Mouse (Mus musculus): Measurements from ENCODE around the gene Zdhhc21. TPM values are rescaled to one million over a fixed set of nuclear protein-coding genes. Genes with fewer than 3 reads are reported as not detected.

Zdhhc21 gene
- total RNA-seq, 2 experiments from 2014 or later = 10.7 to 11.1 TPM

GRCm38 (mm10) chr4:82864974-82865699 is 5.4 kb upstream of the Zdhhc21 start:
- DNase-seq (ENCODE audit: low spot score) = no peak

GRCm38 (mm10) chr4:82863316-82863715 is 3.6 kb upstream of the Zdhhc21 start:
- DNase-seq (ENCODE audit: low spot score) = no peak

DNA sequence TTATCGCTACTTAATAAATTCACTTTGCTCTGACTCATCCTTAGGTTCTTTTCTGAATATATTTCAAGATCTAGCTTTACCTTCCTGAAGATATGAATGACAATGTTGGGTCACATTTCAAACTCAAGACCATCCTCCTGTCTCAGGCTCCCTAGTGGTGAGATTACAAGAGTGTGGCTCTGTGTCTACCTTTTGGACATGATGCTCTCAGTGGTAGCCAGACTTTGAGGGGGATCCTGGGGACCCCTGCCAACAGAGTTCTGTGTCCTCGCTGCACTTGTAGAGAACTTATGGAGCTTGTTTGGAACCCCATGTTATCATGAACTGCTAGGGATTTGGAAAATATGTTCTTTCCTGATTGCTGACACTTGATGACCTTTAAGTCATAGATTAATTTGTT is 1.7 kb upstream of the Zdhhc21 start:
- DNase-seq (ENCODE audit: low spot score) = no peak

DNA sequence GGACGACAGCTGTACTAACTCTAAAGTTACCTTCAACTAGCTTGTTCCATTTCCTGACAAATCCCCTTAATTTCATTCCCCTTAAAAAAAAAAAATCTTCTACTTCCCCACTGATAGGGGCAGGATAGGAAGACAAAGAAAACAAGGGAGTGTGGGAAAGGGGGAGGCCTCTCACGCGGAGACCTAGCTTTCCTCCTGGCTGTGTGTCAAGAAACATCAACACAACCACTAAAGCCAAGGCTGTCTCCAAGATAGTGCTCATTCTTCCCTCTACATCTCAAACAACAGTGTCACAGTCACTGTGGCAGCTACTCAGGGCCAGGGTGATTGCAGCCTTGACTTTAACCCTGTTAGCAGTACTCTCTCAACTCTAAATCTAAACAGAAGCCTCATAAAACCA is 808 bp upstream of the Zdhhc21 start:
- no peak for DNase-seq (ENCODE audit: low spot score)

GRCm38 (mm10) chr4:82858431-82859010 is 1.2 kb downstream of the Zdhhc21 start:
- DNase-seq (ENCODE audit: low spot score) = no peak

- DNase-seq (ENCODE audit: low spot score) = no peak
Measured at GRCm38 (mm10) chr4:82856986-82857385, 2.8 kb downstream of the Zdhhc21 start.

DNA sequence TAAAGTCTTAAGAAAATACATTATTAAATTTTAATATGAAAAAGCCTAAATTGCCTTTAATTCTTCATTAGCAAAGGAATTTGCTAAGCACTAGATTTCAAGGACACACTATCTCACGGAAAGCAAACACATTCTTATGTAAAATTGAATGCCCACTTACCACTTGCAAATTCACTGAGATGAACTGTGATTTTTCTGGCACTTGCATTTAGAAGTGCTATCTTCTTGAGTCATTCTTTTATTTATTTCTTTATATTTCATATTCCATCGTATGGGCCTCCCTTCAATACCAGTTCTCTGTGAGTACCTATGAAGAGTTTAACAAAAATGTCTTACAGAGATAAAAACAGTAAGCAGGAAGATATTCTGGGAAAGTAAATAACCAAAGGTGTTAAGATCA is 5.9 kb downstream of the Zdhhc21 start:
- no peak for DNase-seq (ENCODE audit: low spot score)

- no peak for DNase-seq (ENCODE audit: low spot score)
Measured at GRCm38 (mm10) chr4:82848552-82849234, 11.1 kb downstream of the Zdhhc21 start.

DNA sequence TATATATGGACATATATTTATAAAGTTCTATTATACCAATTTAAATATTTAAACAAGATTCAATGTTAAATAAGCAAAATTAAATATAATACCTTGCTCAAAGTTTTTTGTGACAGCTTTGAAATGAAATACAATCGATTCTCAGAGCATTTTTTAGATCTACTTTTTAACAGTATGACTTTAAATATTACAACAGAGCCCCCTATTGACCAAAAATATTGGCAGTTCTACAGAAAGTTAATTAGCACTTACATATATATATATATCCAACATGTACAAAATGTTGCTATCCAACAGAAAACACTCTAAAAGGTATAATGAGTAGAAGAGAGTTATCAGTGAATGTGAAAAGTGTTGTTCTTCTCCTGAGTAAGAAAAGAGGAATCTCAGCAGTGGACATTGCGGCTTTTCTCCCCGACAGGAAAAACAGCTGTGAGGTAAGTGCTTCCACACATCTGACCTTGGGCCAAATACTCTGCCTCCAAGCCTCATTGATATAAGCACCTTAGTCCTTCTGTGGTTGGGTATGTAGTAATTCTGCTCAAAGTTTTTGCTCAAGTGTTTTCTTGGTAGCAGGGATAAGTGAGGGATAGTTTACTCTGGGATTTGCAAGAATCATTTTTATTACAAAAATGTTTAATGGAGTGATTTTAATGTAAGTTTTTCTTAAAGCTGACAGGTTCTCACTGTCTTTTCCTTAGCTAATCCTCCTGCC is 22.1 kb downstream of the Zdhhc21 start:
- no peak for DNase-seq (ENCODE audit: low spot score)

DNA sequence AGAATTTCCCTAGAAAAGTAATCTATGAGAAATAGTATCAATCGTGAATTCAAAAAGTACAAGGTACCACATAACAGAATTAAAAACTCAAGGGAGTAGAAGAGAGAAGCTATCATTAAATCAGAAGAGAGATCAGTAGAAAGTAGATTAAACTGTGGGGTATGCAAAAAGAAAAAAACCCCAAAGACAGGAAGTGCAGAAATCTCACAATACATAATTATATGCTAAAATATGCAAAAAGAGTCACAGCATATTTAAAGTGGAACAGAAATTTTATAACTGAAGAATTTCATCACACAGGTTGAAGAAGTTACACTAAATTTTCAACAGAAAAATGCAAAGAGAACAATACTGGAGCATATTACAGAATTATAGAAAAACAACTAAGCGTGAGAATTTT is 28.6 kb downstream of the Zdhhc21 start:
- DNase-seq (ENCODE audit: low spot score) = no peak

- no peak for DNase-seq (ENCODE audit: low spot score)
Measured at GRCm38 (mm10) chr4:82829429-82829828, 30.3 kb downstream of the Zdhhc21 start.

DNA sequence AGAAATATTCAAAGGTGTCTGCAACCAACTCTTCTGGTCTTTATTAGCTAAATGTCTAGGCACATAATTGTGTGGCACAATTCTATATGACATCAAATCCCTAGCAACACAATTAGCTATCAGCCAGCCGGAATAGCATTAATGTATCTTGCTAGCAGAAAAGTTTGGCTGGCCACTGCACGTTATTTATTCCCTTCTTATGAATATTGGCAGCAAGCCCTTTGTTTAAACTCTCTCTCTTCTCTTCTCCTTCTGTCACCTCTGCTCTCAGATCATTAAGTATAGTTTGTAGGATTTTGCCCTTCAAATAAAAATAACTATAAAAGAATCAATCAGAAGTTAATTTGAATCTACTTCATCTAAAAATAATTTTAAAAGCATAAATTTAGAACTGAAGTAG is 32.8 kb downstream of the Zdhhc21 start:
- no peak for DNase-seq (ENCODE audit: low spot score)

DNA sequence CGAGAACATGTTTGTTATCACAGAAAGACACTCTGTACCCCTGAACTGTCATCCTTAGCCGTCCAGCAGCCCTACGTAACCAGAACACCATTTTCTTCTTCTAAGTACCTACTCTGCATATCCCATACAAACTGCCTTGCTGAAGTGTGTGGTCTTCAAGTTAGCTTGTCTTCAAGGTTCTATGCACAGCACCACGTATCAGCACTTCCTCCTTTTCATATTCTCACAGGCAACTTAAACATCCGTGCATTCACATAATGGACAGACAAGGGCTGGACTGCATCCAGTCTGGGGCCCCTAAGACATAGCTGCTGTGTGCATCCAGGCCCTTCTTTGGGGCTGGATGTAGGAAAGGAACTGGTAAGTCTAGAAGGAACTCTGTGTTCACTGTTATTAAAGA is 41.9 kb downstream of the Zdhhc21 start:
- no peak for DNase-seq (ENCODE audit: low spot score)

GRCm38 (mm10) chr4:82816351-82816750 is 43.4 kb downstream of the Zdhhc21 start:
- no peak for DNase-seq (ENCODE audit: low spot score)

DNA sequence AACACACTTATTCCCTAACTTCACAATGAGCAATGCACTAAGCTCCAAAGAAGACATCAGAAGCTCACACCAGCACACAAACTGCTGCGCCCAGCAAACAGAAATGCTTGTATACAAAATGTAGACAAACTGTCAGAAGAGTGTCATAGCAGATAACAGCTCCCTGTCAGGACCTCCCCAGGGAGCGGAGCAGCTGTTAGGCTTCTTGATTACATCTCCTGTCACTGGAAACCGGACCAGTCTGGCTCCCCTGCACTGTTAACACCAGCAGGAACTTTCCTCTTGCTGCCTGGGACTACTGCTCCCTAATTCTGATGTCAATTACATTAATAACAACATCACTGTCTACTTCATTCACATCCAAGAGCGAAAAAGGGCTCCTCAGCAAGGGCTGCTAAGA is 44.5 kb downstream of the Zdhhc21 start:
- peak; percentile 42 for DNase-seq (ENCODE audit: low spot score)

DNA sequence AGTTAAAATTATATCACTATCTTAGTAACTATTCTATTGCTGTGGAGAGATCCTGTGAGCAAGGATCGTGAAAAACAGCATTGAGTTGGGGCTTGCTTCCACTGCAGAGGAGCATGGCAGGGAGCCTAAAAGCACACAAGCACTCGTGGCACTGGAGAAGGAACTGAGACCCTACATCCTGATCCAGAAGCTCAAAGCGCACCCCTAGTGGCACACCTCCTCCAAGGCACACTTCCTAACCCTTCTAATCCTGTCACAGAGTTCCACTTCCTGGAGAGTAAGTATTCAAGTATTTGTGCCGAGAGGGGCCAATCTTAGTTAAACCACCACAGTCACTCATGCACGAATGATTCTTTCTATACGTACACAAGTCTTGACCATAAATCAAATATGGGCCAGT is 46.4 kb downstream of the Zdhhc21 start:
- no peak for DNase-seq (ENCODE audit: low spot score)

- no peak for DNase-seq (ENCODE audit: low spot score)
Measured at GRCm38 (mm10) chr4:82807811-82808210, 51.9 kb downstream of the Zdhhc21 start.

- DNase-seq (ENCODE audit: low spot score) = no peak
Measured at GRCm38 (mm10) chr4:82806176-82806757, 53.5 kb downstream of the Zdhhc21 start.

DNA sequence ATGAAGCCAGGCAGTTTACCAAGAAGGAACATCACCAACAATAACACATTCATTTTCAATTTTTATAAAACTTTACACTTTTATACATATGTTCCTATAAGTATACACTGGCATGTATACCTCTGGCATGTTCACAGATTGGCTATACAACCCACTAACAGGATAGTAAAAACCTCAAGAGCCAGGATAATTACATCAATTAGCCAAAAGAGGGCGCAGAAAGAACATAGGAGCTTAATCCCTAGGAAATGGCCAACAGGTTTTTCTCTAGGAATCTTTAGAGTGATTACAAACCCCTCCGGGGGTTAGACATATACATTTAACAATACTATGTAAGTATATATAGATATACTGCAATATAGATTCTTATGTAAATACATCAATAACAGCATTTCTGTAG is 55.7 kb downstream of the Zdhhc21 start:
- no peak for DNase-seq (ENCODE audit: low spot score)

- DNase-seq (ENCODE audit: low spot score) = no peak
Measured at GRCm38 (mm10) chr4:82793608-82794007, 66.2 kb downstream of the Zdhhc21 start.

DNA sequence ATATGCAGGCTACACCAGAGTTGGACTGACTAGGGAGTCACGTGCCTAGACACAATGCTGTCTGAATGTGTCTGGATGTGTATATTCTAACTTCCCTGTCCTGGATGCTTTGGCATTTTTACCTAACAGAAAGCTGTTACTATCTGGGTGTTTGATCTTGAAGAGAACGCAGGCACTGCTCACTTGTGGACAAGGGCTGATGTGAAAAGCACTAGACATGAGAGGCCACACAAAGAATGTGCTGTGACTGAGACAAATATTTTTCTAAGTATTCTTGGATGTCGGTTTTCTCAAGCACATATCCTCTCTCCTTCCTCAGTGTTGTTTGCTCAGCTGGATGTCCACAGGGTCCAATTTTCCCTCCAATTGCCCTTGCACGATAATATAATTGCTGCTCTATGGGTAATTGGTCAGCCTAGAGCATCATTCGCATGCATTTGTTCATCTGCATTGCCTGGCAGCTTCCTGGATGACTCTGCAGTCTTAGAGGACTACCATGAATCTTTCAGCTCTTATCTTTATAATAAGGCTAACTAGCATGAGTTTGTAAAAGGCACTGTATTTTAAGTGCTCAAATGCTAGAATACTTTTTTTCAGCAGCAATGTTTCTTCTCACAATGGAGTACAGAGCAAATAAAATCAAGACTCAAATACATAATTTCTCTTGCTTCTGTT is 66.7 kb downstream of the Zdhhc21 start:
- DNase-seq (ENCODE audit: low spot score) = no peak
